Mouse (Mus musculus): Measurements from ENCODE around the gene Syn3. TPM values are rescaled to one million over a fixed set of nuclear protein-coding genes. Genes with fewer than 3 reads are reported as not detected.

Gene Syn3
- total RNA-seq, 2 experiments from 2014 or later: 21.1 to 22.2 TPM

- no peak overlapping the region for H3K4me3 ChIP-seq
- DNase-seq (ENCODE audit: low spot score in 2 of 2): no peak
- peak overlapping the region; percentile 82 for H3K27ac ChIP-seq
- TF ChIP-seq CTCF (conservative IDR thresholded peaks at IDR 0.05): no peak
Measured at GRCm38 (mm10) chr10:86331681-86332281, 166.9 kb downstream of the Syn3 start.

DNA sequence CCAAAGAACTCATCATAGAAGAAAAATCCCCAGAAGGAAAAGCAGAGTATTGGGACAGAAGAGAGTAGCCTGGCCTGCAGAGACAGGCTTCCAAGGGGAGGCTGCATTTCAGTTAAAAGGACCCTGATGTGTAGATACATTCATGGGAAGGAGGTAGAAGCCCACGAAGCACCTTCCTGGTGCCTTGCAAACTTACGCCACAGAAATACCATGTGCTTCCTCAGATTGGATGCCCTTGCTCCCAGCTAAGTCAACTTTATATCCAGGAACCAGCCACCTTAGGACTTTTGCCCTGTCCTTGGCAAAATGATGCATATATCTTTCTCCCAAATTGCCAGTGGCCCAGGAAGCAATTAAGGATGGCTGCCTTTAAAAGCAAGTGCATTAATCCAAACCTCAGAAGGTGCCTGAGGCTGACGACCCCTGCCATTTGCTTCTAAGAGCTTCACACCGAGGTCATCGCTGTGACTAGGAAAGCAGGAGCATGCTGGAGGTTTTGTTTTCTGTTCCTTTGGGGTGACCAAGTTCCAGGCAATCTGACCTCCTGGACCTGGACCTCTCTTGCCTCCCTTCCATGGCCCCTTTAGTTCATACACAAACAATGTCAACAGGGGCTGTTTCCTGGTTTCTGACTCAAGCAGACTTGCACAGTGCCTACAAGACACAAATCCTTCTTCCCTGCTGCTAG, 167.6 kb downstream of the Syn3 start:
- no peak overlapping the region for H3K4me3 ChIP-seq
- DNase-seq (ENCODE audit: low spot score in 2 of 2): no peak
- TF ChIP-seq CTCF (conservative IDR thresholded peaks at IDR 0.05): no peak
- peak overlapping the region; percentile 82 for H3K27ac ChIP-seq

DNA sequence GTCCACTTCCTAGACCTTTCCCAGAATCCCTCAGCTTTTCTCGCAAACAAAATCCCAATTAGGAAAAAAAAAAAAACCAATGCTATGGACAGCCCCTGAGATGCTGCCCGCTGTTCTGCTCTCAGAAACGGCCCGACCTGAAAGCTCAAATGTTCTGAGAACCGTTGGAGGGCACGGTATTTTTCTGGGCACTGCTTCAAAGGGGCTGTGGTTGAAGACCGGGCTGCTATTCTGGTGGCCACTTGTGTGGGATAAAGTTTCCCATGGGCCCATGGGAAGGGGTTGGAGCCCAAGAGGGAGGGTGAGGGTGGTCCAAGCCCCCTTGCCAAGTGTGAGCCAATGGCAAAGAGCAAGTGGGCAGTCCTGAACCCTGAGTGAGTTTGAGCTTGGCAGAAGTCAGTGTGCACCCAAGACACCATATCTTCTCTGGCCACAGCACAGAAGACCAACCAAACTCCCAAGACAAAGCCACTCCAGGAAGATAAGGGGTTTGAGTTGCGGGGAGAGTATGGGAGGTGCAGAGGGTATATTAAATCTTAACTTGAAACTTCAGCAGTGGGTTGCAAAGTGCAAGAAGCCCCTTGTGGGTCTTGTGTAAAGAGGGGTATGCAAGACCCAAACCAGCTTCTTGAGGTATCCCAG, 169.3 kb downstream of the Syn3 start:
- Histone ChIP-seq H3K4me3 (no peak overlapping the region), H3K27ac (0 out of 2 replicates have a peak overlapping the region, but pooled peaks have one; percentile 82)
- no peak for TF ChIP-seq CTCF (conservative IDR thresholded peaks at IDR 0.05)
- DNase-seq (ENCODE audit: low spot score in 2 of 2): no peak

DNA sequence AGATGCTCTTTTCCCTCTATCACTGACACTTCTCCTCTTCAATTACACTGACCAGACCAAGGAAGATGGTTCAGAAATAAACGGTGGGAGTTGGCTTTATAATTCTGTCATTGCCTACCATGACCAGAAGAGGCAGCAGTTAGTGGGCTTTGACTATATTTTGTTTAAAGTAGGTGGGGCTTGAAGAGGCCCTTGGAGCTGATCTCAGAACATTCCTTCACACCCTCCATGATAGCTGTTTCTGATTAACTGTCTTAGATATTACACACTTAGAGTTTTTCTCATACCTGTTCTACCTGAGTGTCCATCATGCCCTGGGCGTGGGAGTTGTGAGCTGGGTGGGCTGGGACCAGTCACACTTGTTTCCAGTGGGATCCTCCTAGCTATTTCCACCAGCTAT, 170.0 kb downstream of the Syn3 start:
- Histone ChIP-seq H3K4me3 (no peak overlapping the region), H3K27ac (no peak overlapping the region)
- TF ChIP-seq CTCF (conservative IDR thresholded peaks at IDR 0.05): peak; percentile 55
- no peak for DNase-seq (ENCODE audit: low spot score in 2 of 2)

- Histone ChIP-seq H3K27ac (no peak overlapping the region), H3K4me3 (no peak overlapping the region)
- no peak for TF ChIP-seq CTCF (conservative IDR thresholded peaks at IDR 0.05)
- DNase-seq (ENCODE audit: low spot score in 2 of 2): no peak
Measured at GRCm38 (mm10) chr10:86328143-86328542, 170.6 kb downstream of the Syn3 start.

DNA sequence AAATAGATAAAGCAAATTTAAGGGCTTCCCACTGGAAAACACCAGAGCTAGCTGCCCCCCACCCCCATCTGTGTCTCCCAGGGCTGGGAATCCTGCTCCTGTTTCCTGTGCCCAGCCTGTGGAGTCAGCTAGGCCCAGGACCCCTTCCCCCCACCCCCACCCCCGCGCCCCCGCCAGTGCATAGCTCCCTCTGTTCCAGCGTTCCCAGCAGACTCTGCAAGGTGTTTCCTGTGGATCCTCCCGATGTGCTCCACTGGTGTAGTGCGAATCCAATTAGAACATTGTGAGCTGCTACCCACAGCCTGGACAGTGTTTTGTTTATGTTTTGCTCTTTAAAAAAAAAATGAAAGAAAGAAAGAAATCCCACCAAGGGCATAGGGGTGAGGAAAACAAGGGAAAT, 173.4 kb downstream of the Syn3 start:
- peak overlapping the region; percentile 43; the same call in 1 of the 2 replicates for H3K27ac ChIP-seq
- TF ChIP-seq CTCF (conservative IDR thresholded peaks at IDR 0.05): no peak
- DNase-seq (ENCODE audit: low spot score in 2 of 2): no peak
- H3K4me3 ChIP-seq: no peak overlapping the region

- DNase-seq (ENCODE audit: low spot score in 2 of 2): peak in 1 of 2 experiments; percentile 39
- Histone ChIP-seq H3K27ac (peak overlapping the region; percentile 76), H3K4me3 (no peak overlapping the region)
- TF ChIP-seq CTCF (conservative IDR thresholded peaks at IDR 0.05): no peak
Measured at GRCm38 (mm10) chr10:86323275-86323994, 175.3 kb downstream of the Syn3 start.

- DNase-seq (ENCODE audit: low spot score in 2 of 2): no peak
- no peak for TF ChIP-seq CTCF (conservative IDR thresholded peaks at IDR 0.05)
- peak overlapping the region; percentile 55; the same call in 1 of the 2 replicates for H3K27ac ChIP-seq
- no peak overlapping the region for H3K4me3 ChIP-seq
Measured at GRCm38 (mm10) chr10:86322006-86322405, 176.7 kb downstream of the Syn3 start.

- TF ChIP-seq CTCF (conservative IDR thresholded peaks at IDR 0.05): no peak
- Histone ChIP-seq H3K27ac (peak overlapping the region; percentile 55), H3K4me3 (no peak overlapping the region)
- DNase-seq (ENCODE audit: low spot score in 2 of 2): no peak
Measured at GRCm38 (mm10) chr10:86321194-86321593, 177.5 kb downstream of the Syn3 start.

DNA sequence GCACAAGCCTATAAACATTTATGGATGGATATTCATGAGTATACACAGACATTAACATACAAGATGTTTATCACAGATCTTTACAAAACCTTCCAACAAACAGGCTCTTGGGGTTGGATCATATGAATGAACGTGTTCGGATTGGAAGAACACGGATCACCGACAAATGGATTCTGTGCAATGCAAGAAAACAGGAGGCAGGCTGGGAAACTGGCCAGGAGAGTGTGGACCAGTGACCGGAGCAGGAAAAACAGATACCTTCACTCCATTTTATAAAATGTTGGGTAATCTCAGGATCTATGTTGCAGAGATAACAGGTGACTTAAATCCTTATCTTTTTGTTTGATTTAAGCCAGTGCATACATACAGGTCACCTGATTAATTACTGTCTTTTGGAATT, 178.5 kb downstream of the Syn3 start:
- no peak for TF ChIP-seq CTCF (conservative IDR thresholded peaks at IDR 0.05)
- Histone ChIP-seq H3K27ac (no peak overlapping the region), H3K4me3 (no peak overlapping the region)
- DNase-seq (ENCODE audit: low spot score in 2 of 2): no peak

- H3K27ac ChIP-seq: 0 out of 2 replicates have a peak overlapping the region, but pooled peaks have one; percentile 7
- TF ChIP-seq CTCF (conservative IDR thresholded peaks at IDR 0.05): no peak
- no peak overlapping the region for H3K4me3 ChIP-seq
- no peak for DNase-seq (ENCODE audit: low spot score in 2 of 2)
Measured at GRCm38 (mm10) chr10:86319526-86319925, 179.2 kb downstream of the Syn3 start.

DNA sequence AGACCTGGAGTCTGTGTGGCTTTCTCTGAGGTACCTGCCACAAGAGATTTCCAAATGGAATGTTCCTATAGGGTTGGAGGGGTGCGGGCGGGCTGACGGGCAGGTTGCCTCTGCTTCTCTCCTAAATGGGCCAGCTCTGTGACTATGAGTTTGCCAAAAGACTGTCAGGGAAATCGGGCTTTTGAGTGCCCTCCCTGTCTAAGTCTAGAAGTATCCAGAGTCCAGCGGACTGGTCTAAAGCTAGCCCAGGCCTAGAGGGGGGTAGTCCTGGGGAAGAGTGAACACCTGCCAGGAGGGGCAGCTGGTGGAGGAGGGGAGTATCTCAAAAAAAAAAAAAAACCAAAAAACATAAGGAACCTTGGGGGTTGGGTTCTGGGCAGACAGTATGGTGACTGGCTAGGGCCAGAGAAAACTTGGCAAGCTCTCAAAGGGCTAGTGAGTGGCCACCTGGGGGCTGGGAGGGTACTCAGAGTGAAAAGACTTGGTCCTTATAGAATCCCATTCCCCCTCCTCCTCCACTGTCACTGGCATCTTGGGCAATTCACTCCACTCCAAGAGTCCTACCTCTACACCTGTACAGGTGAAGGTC, 180.1 kb downstream of the Syn3 start:
- no peak for TF ChIP-seq CTCF (conservative IDR thresholded peaks at IDR 0.05)
- Histone ChIP-seq H3K27ac (peak overlapping the region; percentile 10; the same call in 1 of the 2 replicates), H3K4me3 (no peak overlapping the region)
- DNase-seq (ENCODE audit: low spot score in 2 of 2): no peak
